Mouse (Mus musculus) megakaryocyte-erythroid progenitor cell, adult 5 weeks (primary cell): ENCODE measurements around the gene Hfe2. TPM values are rescaled to one million over a fixed set of nuclear protein-coding genes. Genes with fewer than 3 reads are reported as not detected.

ENCODE experiments used
- polyA plus RNA-seq: library from polyadenylated mRNA; stranded (reverse); fragments of >175 nt; gene quantifications from 2 replicates; pipeline ENCODE4 v1.2.3, GENCODE M21; 2012

Hfe2 gene
- not detected in 2 replicates for polyA plus RNA-seq

DNA sequence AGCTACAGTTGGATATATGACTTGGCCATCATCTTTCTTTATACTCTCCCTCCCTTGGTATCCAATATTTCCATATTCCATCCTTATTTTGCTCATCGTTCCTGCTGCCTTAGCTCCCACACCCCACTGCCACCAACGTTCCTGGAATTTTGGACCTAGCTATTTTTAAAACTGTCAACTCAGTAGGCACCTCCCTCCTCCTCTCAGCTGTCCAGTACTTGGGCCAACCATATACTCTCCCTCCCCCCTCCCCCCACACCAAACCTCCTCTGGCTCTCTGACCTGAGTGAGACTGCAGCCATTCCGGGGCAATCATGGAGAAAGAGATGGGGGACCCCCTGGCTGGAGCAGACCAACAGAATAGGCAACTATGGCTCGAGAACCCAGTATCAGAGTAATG lies at the start of gene Hfe2:
Gene Hfe2 (plus strand): TSS at position 259 of the 400 bp plus-strand sequence.

DNA sequence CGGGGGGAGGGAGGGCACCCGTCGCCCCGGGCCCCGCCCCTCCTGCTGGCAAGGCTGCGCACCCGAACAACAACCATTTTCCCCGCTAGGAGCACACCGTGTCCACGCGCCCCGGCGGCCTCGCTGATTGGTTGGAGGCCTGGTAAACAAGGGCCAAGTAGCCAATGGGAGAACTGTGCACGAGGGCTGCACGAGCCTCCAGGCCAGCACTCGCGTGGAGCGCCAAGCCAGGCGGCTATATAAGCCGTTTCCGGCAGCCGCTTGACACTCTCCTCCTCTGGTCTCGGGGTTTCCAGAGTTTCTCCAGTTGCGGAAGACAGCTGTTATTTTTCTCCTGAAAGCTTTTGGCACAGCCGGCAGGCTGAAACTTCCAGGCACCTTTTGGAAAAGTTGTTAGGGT lies 32.7 kb downstream of the Hfe2 start, which contains the start of gene Txnip:
Gene Txnip (plus strand): TSS at position 264 of the 400 bp plus-strand sequence.

DNA sequence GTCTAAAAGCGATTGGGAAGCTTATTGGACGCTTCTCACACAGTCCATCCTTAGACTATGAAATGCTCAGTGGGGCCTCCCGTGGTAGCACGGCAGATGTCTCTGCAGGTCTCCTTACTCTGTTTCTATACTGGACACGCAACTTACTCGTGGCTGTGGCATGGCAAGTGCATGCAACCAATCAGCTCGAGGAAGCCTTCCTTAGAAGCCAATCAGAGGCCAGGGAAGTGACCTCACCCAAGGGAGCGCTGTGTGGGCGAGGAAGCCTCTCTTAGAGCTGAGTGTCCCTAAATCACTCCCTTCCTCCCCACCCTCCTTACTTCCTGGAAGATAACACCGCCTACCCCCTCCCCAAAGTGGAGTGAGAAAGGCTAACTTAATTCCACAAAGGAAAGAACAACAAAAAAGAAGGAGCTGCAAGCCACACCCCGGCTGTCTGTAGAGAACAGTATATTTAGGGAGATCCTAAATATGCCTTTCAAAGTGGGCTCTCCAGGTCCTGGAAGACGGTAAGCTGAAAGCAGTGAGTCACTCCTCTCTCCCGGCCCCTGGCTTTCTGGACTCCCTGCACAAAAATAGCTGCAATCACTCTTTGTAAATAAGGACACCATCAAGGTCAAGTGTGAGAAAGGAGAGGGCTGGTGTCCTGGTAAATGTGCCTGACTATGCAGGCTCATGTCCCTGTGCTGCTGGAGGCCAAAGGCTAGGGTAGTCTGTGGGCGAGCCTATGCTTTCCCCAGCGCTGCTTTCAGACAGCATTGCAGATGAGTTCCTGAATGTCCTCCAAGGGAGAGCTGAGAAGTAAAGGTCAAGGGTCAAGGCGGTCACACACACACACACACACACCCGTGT lies 51.9 kb downstream of the Hfe2 start, which contains the start of gene Gm16253:
Gene Gm16253 (plus strand): TSS at position 295 of the 852 bp plus-strand sequence.

Other genes starting within 250 kb of the Hfe2 start
- gene Fcgr1, start 231.2 kb upstream of the Hfe2 start, polyA plus RNA-seq: 0.03 and 0.14 TPM in 2 replicates
- not detected in 2 replicates for gene BC107364, start 72.9 kb upstream of the Hfe2 start, polyA plus RNA-seq
- 21.2 and 27.8 TPM in 2 replicates for gene Txnip, start 32.8 kb downstream of the Hfe2 start, polyA plus RNA-seq
- gene Gm16253, start 51.8 kb downstream of the Hfe2 start, polyA plus RNA-seq: not detected in 2 replicates
- gene Polr3gl, start 69.0 kb downstream of the Hfe2 start, polyA plus RNA-seq: 13.9 and 21.4 TPM in 2 replicates
- gene Ankrd34a, start 71.5 kb downstream of the Hfe2 start, polyA plus RNA-seq: 0.02 and 0.05 TPM in 2 replicates
- gene Lix1l, start 76.0 kb downstream of the Hfe2 start, polyA plus RNA-seq: 0.32 and 0.78 TPM in 2 replicates
- gene Rbm8a, start 104.8 kb downstream of the Hfe2 start, polyA plus RNA-seq: 101 and 117 TPM in 2 replicates
- 2.3 and 3.6 TPM in 2 replicates for gene Pex11b, start 110.2 kb downstream of the Hfe2 start, polyA plus RNA-seq
- 0.07 and 0.15 TPM in 2 replicates for gene Gm42957, start 110.3 kb downstream of the Hfe2 start, polyA plus RNA-seq
- 0.28 and 0.50 TPM in 2 replicates for gene Itga10, start 120.4 kb downstream of the Hfe2 start, polyA plus RNA-seq
- gene Ankrd35, start 145.0 kb downstream of the Hfe2 start, polyA plus RNA-seq: 0.10 and 0.14 TPM in 2 replicates
- gene Pias3, start 171.2 kb downstream of the Hfe2 start, polyA plus RNA-seq: 22.1 and 22.6 TPM in 2 replicates
- 0.59 and 0.76 TPM in 2 replicates for gene Nudt17, start 183.4 kb downstream of the Hfe2 start, polyA plus RNA-seq
- 8.6 and 9.4 TPM in 2 replicates for gene Polr3c, start 202.5 kb downstream of the Hfe2 start, polyA plus RNA-seq
- 22.9 and 25.3 TPM in 2 replicates for gene Rnf115, start 202.5 kb downstream of the Hfe2 start, polyA plus RNA-seq